Mouse (Mus musculus): ENCODE results near the gene Abhd16b. TPM values are rescaled to one million over a fixed set of nuclear protein-coding genes. Genes with fewer than 3 reads are reported as not detected.

Abhd16b gene
- total RNA-seq, 2 experiments from 2014 or later = not detected

DNA sequence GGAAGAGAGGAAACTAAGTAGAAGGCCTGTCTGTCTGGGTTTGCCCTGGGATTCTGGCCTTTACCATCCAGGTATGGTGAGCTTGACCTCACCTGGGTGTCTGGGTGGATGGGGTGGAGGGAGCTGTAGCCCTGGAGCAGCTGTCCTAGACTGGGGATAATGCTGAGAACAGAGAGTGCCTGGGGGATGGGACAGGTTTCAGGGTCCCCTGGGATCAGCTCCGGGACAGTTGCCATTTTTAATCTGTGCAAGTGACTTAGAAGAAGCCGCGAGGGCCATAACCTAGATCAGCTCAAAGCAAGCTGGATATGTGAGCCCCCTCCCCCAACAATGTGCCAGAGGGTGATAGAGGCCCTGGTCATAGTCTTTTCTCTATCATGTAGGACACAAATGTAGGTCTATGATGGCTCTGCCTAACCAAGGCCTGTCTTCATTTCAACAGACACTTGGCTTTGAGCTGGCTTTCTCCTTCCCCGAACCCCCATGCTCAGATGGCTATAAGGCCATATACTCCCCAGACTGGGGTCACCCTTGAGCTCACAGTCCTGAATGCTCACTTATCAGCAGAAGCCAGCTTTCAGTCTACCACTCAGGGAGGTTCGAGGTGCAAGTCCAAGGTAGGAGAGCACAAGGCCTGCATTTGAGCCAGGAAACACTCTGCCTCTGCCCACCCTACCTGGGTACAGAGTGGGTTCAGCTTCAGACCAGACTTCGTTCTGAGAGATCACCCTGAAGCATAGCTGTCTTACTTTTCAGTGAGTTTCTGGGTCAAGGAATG lies 8.4 kb upstream of the Abhd16b start:
- no peak for ATAC-seq (replicated peaks; ENCODE audit: poor library complexity, severe bottlenecking)

DNA sequence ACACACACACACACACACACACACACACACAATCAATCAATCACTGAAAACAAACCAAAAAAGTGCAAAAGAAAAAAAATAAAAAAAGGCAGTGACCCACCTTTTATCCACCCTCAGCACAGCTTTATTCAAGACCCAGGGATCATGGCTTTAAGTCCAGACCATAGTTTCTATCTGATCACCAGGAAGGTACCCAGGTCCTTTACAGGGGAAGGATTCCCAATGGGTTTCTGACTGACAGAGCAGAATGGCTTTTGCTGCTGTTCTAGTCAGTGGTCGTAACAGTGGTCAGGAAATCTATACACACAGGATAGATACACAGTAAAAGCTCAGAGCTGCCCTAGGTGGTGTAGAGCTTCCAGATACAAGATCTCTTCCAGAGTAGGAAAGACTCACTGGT lies 7.3 kb upstream of the Abhd16b start:
- ATAC-seq (replicated peaks; ENCODE audit: poor library complexity, severe bottlenecking) = no peak

GRCm38 (mm10) chr2:181487338-181488277 lies 5.4 kb upstream of the Abhd16b start:
- ATAC-seq (replicated peaks; ENCODE audit: poor library complexity, severe bottlenecking) = no peak

DNA sequence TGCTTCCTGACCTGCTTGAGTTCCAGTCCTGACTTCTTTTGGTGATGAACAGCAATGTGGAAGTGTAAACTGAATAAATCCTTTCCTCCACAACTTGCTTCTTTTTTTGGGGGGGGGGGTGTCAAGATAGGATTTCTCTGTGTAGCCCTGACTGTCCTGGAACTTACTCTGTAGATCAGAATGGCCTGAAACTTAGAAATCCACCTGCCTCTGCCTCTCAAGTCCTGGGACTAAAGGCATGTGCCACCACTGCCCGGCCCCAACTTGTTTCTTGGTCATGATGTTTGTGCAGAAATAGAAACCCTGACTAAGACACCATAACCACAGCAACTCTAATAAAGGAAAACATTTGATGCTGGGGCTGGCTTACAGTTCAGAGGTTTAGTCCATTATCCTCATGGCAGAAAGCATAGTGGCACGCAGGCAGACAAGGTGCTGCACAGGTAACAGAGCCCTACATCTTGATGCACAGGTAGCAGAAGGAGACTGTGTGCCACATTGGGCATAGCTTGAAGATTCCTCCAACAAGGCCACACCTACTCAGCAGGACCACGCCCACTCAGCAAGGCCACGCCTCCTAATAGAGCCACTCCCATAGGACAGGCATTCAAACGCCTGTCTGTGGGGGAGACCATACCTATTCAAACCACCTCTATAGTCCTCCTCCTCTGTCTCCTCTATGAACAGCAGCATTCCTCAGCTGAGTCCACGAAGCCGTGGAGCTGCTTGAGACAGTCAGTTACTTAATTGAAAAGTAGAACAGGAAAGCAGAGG lies 1.4 kb upstream of the Abhd16b start:
- ATAC-seq (replicated peaks; ENCODE audit: poor library complexity, severe bottlenecking) = peak; percentile 26; the same call in 1 of the 2 replicates

- peak; percentile 30 for ATAC-seq (replicated peaks; ENCODE audit: poor library complexity, severe bottlenecking)
These were observed 800 bp upstream of the Abhd16b start for GRCm38 (mm10) chr2:181492206-181492605.

- ATAC-seq (replicated peaks; ENCODE audit: poor library complexity, severe bottlenecking) = no peak
These were observed 1.4 kb downstream of the Abhd16b start for GRCm38 (mm10) chr2:181494266-181494945.

DNA sequence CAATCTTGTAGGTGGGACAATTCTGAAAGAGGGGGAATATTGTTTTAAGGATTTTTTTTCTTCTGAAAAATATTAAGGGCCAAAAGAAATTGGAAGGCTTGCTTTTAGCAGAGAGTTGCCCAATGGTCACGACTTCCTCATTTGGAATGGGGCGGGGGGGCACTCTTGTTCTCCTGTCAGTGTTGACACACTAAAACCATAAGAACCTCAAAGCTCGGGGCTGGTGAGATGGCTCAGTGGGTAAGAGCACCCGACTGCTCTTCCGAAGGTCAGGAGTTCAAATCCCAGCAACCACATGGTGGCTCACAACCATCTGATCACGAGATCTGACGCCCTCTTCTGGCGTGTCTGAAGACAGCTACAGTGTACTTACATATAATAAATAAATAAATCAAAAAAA lies 2.8 kb downstream of the Abhd16b start:
- ATAC-seq (replicated peaks; ENCODE audit: poor library complexity, severe bottlenecking) = peak; percentile 48

DNA sequence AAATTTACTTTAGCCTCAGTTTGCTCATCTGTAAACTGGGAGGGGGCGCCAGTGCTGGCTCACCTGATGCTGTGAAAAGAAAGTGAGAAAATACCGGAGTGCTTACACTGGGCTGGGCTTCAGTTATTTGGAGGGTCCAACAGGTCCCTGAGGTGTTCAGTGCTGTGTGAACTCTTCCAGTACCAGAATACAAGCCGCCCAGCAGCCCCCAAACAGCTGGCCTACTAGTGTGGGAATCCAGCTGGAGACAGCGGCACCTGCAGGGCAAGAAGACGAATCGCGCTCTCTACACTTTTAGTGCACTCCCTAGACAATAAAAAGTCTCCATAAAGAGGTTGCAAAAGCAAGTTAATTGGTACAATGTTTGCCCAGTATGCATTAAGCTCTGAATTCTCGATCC lies 3.3 kb downstream of the Abhd16b start:
- peak; percentile 30 for ATAC-seq (replicated peaks; ENCODE audit: poor library complexity, severe bottlenecking)

DNA sequence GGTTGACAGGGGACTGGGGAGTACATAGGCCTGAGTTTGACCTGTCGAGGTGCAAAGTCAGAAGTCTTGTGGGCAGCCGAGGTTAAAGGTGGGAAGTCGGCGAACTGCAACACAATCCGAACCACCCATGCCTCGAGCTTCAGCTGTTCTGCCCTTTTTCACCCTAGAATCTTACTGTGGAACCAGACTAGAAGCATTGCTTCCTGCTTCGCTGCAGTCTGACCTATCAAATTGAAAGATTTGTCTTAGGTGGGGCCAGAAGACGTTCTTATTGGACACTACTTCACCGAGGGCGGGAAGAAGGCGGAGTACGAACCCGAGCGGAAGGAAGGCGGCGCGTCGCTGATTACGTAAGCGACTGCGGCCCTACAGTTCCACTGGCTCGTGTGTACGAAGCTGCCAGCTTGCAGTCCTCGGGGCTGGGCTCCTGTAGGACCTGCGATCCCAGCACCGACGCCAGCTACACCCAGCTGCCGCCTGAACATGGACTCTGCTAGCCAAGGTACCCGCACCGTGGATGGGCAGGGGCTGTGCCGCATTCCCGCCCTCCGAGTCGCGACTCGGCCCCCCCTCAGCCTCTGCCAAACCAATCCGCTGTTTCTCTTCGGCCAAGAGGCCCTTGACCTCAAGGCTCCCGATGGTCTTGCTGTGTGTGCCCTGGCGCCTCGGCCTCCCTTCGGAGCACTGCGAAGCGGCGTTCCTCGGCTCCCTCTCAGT lies 4.0 kb downstream of the Abhd16b start, which contains the start of gene Tpd52l2:
TSS of gene Tpd52l2 (plus strand) at position 312 of the 717 bp plus-strand sequence.
- ATAC-seq (replicated peaks; ENCODE audit: poor library complexity, severe bottlenecking) = peak; percentile 68

- peak; percentile 55 for ATAC-seq (replicated peaks; ENCODE audit: poor library complexity, severe bottlenecking)
These were observed 4.5 kb downstream of the Abhd16b start for GRCm38 (mm10) chr2:181497548-181497875.

DNA sequence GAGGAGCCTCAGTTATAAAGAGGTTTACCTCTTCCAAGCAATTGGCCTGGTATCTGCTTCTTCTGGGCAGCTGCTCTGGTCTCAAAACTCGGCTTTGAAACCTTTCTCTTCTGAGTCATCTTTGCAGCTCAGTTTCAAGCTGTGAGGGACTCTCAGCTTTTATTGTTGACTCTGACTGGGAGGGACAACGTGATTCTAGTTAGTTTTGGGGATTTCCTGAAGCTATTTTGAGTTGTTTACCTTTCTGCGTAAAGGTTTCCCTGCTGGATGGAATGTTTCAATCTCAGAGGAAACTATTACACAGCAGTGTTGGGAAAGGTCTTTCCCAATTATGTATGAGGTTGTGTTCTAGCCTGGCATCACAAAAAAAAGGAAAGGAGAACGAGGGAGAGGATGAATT lies 5.6 kb downstream of the Abhd16b start:
- ATAC-seq (replicated peaks; ENCODE audit: poor library complexity, severe bottlenecking) = no peak

DNA sequence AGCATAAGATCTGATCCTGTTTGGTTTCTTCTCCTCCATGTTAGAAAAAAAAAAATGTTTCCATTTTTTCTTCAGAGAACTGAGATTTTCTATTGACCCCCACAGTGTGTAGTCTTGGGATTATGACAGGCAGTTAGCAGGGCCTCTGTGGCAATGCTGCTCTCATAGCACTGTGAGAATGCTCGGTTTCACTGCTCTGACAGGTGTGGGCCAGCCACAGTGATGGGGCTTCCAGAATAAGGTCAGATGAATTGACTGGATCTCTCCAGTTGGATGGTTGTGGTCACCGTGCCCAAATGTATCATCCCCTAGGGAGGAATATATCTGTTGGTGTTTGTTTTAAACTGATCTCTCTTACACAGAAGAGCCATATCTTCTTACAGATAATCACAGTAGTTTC lies 16.2 kb downstream of the Abhd16b start:
- no peak for ATAC-seq (replicated peaks; ENCODE audit: poor library complexity, severe bottlenecking)

DNA sequence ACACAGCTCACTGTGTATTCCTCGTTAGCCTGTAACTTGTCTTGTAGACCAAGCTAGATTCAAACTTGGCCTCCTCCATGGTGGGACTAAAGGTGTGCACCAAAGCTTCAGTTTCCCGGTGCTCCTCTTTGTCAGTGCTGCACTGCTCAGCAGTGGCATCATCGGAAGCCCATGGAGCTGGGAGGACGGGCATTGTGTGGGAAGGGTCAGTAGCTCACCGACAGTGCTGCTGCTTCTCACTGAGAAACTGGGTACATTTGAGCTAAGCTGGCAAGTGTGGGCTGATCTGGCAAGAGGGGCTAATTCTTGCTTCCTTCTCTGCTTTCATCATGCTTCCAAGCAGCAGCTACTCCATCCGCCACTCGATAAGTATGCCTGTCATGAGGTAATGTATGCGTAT lies 18.2 kb downstream of the Abhd16b start:
- ATAC-seq (replicated peaks; ENCODE audit: poor library complexity, severe bottlenecking) = no peak

- no peak for ATAC-seq (replicated peaks; ENCODE audit: poor library complexity, severe bottlenecking)
These were observed 26.2 kb downstream of the Abhd16b start for GRCm38 (mm10) chr2:181519201-181519600.

DNA sequence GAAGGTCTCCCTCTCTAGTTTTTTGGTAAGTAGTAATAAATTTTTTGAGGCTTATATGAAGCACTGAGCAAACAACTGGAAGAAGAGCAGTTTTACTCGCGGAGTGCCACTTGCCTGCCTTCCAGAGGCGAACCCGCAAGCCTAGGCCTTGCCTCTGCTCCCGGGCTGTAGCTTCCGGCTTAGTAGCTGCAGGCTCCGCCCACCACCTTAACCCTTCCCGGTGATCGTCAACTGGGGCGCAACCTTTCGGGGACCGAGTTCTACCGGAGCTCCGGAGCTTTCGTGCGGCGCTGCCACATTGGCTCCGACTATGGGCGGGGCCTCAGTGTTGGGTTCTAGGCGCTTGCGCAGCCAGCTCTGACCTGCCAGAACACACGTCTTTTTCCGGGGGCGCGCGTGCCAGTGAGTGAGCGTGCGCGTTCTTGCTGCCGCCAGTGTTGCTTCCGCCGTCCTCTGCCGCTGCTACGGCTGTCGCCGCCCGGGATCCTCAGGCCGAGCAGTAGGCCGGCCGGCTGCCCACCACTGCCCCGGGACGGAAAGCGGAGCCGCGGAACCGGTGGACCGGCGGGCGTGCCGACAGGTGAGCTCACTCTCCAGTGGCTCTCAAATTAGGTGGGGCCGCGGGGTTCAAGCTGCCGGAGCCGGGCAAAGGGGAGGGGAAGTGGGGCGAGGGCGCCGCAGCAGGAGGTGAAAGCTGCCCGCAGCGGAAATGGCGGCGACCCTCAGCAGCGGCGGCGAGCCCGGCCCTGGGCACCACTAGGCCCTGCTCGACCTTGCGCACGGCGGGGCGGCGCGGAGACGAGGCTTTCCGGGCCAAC lies 27.3 kb downstream of the Abhd16b start, which contains the start of gene Dnajc5:
TSS of gene Dnajc5 (plus strand) at position 368 of the 818 bp plus-strand sequence.
- peak; percentile 94 for ATAC-seq (replicated peaks; ENCODE audit: poor library complexity, severe bottlenecking)

DNA sequence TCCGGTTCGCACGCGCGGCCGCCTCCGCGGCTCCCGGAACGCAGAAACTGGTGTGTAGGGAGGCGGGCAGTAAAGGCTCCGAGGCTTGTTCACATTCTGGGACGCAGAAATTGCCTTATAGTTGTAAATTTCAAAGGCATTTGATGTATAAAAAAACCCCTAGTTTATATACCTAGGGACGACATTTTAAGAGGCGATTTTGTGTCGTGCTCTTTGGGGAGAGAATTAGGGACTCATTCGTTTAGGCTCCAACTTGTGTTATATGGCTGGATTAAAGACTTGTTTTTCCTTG lies 27.9 kb downstream of the Abhd16b start:
- ATAC-seq (replicated peaks; ENCODE audit: poor library complexity, severe bottlenecking) = no peak

- ATAC-seq (replicated peaks; ENCODE audit: poor library complexity, severe bottlenecking) = no peak
These were observed 28.5 kb downstream of the Abhd16b start for GRCm38 (mm10) chr2:181521491-181521890.

DNA sequence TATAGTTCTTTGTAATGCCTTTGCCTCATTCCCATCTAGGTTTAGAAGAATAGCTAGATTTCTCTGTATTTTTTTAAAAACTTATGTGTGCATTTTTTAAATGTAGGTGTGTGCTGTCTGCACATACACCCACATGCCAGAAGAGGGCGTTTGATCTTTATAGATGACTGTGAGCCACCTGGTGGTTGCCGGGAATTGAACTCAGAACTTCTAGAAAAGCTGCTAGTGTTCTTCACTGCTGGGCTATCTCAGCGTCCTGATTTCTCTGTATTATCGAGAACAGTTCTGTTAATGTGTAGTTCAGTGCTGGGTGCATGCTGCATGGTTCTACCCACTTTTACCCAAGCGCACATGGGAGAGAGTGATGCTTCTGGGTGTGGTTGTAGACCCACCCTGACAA lies 29.8 kb downstream of the Abhd16b start:
- ATAC-seq (replicated peaks; ENCODE audit: poor library complexity, severe bottlenecking) = peak; percentile 27

- no peak for ATAC-seq (replicated peaks; ENCODE audit: poor library complexity, severe bottlenecking)
These were observed 32.5 kb downstream of the Abhd16b start for GRCm38 (mm10) chr2:181525526-181525925.

Data from granulocyte monocyte progenitor cell, adult 5-6 weeks (primary cell).